Mouse (Mus musculus) left cerebral cortex, adult 2 months (tissue): ENCODE measurements around the gene H13. TPM values are rescaled to one million over a fixed set of nuclear protein-coding genes. Genes with fewer than 3 reads are reported as not detected.
A peak's percentile ranks its signal among the peaks of the same experiment; 100 is the strongest.

Experiments used
- DNase-seq, 2 experiments: peaks; one replicate each; pipeline ENCODE4 v3.0.0; 2021 to 2022; ENCODE audit warnings: low spot score in 2 of 2, mixed read lengths in 1 of 2; ENCODE audit errors: extremely low spot score in 1 of 2
- H3K27ac ChIP-seq: fragments of 200-600 bp; 2 replicates; pipeline ENCODE4 v1.8.1; 2022
- H3K4me3 ChIP-seq: fragments of 200-600 bp; 2 replicates; pipeline ENCODE4 v1.8.1; 2022
- CTCF ChIP-seq: fragments of 200-600 bp; IDR thresholded peaks from 2 replicates; pipeline ENCODE4 v1.8.1; 2022; ENCODE audit warnings: antibody characterized with exemption, mild to moderate bottlenecking, moderate library complexity
- intact Hi-C: fragments of 180-260 bp; cut with DNase I; formaldehyde crosslinking; loops from one replicate; pipeline ENCODE4 v1.15.1; 2025
- long read RNA-seq, 2 experiments: library from polyadenylated mRNA; stranded (forward); transcript quantifications; one replicate each; pipeline ENCODE4 v2.0.0; 2021; ENCODE audit warnings: borderline mapping rate in 2 of 2
- total RNA-seq, 2 experiments: library from RNA; stranded (reverse); gene quantifications; 2 replicates each; pipeline ENCODE4 v1.2.3; 2021

Gene H13
- total RNA-seq, result 10 to 100 TPM; 77.2 to 82.2 TPM
- long read RNA-seq, experiment 1, full-length matches to known transcripts, result 107 of 130 reads
- long read RNA-seq, experiment 1, partial matches to known transcripts, result 5 of 130 reads
- long read RNA-seq, experiment 1, other reads (novel, unspliced or antisense), result 18 of 130 reads
- long read RNA-seq, experiment 2, full-length matches to known transcripts, result 67 of 81 reads
- long read RNA-seq, experiment 2, partial matches to known transcripts, result 3 of 81 reads
- long read RNA-seq, experiment 2, other reads (novel, unspliced or antisense), result 11 of 81 reads

DNA sequence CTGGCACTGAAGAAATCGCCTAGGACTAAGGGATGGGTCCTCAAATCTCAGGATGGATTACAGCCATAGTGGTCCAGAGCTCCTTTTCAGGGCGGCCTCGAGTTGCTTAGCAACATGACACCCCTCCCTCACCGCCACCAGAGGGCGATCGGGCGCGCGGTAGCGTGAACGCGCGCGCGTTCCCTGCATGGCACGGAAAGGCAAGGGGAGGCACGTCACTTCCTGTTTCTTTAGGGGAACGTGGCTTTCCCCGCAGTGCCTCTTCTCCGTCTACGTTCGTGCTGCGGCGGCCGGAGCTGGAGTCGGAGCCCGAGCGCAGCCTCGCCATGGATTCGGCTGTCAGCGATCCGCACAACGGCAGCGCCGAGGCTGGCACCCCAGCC, at the start of gene H13:
H13 (plus strand) TSS at position 206 of the 383 bp plus-strand sequence.
- Histone ChIP-seq H3K4me3 (peak within 1 kb of the TSS; percentile 81), H3K27ac (peak within 1 kb of the TSS; percentile 97)
- DNase-seq, result peak; percentile 91
- peak; percentile 98 for TF ChIP-seq CTCF
- intact Hi-C loops, result no loop called here

DNA sequence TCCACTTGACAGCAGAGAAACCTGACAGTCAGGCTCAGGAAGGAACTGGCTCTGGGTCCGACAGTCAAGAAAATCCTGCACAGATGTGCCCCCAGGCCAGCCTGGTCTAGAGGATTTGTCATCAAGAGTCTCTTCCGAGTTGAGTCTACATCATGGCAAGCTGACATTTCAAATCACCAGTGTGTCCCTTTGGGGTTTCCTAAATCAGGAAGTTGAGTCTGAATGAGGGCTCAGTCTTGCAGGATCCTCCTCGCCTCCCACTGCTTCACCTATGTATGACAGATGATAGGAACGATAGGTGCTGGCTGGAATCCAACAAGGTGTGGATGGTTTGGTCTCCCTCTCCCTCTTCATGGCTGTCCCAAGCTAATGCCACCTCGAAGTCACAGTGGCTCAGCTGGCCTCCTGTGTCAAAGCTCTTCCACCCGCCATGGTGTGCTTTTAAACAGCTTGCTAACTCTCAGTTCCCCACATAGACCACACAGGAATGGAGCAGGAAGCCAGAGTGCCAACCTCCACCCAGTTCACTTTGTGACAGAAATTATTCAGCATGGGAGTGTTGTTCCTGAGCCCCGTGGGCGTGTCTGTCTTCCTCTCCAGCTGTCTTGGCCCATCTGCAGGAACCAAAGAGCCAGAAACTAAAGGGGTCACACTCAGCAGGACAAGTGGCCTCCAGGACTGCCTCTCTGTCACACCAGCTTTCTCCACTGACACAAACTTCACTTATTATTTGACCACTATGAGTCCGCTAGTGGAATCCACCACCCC, 48.7 kb upstream of the H13 start:
- DNase-seq, result peak; percentile 15 to 30
- intact Hi-C loops, result no loop called here
- no peak overlapping the region for H3K27ac ChIP-seq

DNA sequence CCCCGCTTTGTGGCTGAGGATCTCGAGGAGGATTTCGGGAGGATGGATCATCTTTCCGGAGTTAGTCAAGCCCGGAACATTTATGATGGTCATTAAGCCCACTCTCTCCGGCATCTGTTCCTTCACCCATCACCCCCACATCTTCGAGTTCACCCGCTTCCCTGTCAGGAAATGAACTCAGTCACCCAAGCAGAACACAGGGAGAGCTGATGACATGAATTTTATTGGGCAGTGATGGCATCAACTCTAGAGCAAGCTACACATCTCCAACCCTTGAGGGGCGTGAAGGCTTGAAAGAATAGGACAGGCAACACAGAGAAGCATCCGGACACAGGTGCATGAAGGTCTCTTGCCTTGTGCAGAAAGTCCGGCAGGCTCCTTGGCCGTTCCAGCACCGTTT, 47.1 kb upstream of the H13 start:
- DNase-seq, result no peak
- no peak overlapping the region for H3K4me3 ChIP-seq
- intact Hi-C loops, result no loop called here
- no peak overlapping the region for H3K27ac ChIP-seq
- TF ChIP-seq CTCF, result no peak

More for the DNA sequence above, 48.7 kb upstream of the H13 start:
- no peak for TF ChIP-seq CTCF
- no peak overlapping the region for H3K4me3 ChIP-seq

DNA sequence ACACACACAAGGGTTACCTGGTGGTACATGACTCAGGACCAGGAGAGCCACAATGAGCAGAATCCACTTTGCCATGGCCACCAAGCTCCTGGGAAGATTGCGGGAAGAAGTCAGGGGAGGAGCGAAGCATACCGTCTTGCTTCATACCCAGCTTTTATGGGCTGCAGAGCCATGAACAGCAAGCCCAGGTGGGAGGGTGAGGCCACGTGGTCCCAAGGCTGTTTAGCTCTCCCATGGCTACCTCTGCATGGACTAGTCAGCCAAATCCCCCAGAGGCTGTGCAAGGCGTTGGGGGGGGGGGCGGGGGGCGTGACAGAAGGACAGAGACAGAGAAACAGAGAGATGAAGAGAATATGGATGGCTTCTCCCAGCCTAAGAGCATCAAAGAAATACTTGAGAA, 46.3 kb upstream of the H13 start, which contains the start of gene Defb25:
Defb25 (minus strand) TSS at position 101 of the 400 bp plus-strand sequence.
- no peak for TF ChIP-seq CTCF
- Histone ChIP-seq H3K27ac (no peak within 1 kb of the TSS), H3K4me3 (no peak within 1 kb of the TSS)
- intact Hi-C loops, result no loop called here
- no peak for DNase-seq

DNA sequence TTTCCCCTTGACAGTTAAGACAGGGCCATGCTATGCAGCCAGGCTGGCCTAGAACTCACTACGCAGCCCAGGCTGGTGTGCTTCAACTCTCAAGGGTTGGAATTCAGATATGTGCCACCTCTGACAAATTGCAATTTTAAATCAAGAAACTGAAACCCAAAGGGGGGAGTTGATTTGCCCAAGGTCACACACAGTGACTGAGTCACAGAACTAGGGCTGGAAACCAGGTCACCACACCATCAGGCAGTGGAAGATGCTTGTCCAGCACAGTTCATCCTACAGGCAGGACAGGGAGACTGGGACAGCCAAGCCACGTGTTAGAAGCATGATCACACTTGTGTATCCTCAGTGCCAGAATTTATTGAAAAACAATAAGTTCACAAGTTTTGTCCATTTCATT, 44.7 kb upstream of the H13 start:
- intact Hi-C loops, result no loop called here
- DNase-seq, result no peak
- Histone ChIP-seq H3K27ac (no peak overlapping the region), H3K4me3 (no peak overlapping the region)
- no peak for TF ChIP-seq CTCF

DNA sequence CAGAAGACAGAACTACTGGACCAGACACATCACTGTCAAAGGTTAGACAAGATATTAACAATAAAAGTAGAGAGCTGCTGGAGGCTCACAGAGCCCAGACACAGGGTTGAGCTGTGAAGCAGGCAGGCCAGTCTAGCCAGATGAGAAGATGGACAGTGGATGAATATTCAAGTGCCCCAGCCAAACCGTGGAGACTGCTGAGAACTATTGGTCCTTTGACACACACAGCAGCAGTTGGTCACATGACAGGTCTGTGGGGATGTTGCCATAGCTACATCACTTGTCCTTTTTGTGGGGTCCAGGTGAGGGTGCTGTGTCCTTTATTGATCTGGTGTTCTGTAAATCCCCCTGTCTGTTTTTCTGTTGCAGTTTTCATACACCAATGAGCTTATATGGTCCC, 44.0 kb upstream of the H13 start:
- intact Hi-C loops, result no loop called here
- no peak overlapping the region for H3K4me3 ChIP-seq
- no peak overlapping the region for H3K27ac ChIP-seq
- no peak for TF ChIP-seq CTCF
- no peak for DNase-seq

DNA sequence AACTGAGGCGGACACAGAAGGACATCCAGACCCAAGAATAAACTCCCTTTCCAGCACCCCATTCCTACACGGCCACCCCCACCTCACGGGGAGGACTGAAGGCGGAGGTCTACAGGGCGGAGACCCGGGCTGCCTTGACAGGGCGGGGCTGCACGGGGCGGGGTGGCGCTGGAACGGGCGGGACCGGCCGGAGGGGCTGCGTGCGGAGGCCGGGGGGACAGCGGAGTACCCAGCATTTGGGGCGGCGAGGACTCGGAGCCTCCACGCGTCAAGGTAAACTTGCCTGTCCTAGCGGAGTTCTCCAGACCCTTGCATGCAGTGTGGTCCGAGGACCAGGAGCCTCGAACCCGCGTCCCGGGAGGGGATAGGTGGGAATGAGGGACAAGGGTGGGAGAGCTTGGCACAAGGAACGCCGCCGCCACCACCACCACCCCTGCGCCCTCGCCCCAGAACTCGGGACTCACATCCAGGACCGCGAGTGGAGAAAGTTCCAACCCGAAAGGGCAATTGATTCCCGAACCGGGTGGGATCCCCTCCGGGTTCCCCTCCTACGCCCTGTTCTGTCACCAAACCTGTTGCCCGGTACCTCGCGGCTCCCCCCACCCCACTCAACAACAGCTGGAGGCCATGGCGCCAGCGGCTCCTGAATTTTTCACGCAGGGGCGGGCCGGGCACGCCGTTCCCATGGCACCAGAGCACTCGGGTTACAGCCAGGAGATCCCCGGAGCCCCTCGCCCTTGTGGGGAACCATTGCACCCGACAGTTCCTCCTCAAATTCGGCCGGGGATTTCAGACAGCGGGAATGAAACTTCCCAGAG, 42.3 kb upstream of the H13 start, which contains the start of gene Rem1:
Rem1 (plus strand) TSS at position 178 of the 818 bp plus-strand sequence.
- intact Hi-C loops, result no loop called here
- peak within 1 kb of the TSS; percentile 31 for H3K4me3 ChIP-seq
- no peak for DNase-seq
- TF ChIP-seq CTCF, result no peak
- H3K27ac ChIP-seq, result no peak within 1 kb of the TSS

DNA sequence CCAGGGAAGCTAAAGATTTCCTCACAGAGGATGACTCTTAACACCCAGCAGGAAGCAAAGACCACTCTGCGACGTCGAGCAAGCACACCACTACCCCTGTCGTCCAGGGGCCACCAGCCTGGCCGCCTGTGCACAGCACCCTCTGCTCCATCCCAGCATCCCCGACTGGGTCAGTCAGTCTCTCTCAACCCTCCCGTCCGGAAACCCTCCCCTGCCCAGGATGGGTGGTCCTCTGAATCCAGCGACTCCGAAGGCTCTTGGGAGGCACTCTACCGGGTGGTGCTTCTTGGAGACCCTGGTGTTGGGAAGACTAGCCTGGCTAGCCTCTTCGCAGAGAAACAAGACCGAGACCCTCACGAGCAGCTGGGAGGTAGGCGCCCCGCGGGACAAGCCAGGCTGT, 41.2 kb upstream of the H13 start:
- no peak for DNase-seq
- intact Hi-C loops, result no loop called here
- Histone ChIP-seq H3K27ac (no peak overlapping the region), H3K4me3 (no peak overlapping the region)
- TF ChIP-seq CTCF, result no peak

DNA sequence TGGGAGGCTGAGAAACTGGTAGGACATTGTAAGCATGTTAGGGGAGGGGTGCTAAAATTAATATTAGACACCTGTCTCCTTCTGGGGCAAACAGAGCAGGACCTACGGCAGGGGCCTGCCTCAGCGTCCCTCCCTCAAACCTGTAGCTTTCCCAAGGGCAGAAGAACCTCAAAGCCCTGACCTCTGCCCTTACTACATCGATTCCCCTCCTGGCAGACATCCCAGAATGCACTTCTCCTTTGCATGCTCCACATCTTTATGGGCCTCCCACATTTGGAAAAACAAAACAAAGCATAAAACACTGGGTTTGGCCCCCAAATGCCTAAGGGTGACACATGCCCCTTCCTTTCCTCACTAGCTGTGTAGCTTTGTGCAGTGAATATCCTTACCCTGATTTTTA, 40.0 kb upstream of the H13 start:
- intact Hi-C loops, result no loop called here
- no peak overlapping the region for H3K27ac ChIP-seq
- TF ChIP-seq CTCF, result no peak
- no peak for DNase-seq
- H3K4me3 ChIP-seq, result no peak overlapping the region

DNA sequence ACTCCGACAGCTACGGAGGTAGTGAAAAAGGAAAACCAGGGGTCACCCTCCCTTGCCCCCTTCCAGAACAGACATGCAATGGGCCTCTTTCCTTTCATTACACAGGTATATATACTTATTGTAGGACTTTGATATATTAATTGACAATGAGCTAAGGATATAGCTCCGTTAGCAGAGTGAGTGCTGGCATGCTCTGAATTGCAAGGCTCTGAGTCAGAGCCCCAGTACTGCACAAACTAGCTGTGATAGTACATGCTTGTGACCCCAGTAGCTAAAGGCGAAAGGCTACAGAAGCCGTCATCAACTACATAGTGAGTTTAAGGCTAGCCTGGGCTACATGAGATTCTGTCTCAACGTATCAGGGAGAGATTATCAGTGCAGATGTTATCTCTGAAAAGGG, 39.4 kb upstream of the H13 start:
- TF ChIP-seq CTCF, result no peak

DNA sequence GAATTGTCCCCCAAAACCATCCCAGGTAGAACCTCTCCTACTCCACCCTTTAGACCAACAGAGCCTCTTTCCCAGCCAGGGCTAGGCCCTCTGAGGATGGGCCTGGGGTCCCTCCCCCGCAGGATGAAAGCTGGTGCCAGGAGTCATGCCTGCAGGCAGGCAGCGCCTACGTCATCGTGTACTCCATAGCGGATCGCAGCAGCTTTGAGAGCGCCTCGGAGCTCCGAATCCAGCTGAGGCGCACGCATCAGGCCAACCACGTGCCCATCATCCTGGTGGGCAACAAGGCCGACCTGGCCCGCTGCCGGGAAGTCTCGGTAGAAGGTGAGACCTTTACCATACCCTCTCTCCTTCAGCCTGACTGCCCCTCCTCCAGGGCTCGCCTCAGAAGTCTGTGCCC, 35.9 kb upstream of the H13 start:
- Histone ChIP-seq H3K27ac (no peak overlapping the region), H3K4me3 (no peak overlapping the region)
- TF ChIP-seq CTCF, result no peak
- intact Hi-C loops, result no loop called here
- DNase-seq, result no peak

More for the DNA sequence above, 39.4 kb upstream of the H13 start:
- intact Hi-C loops, result no loop called here
- Histone ChIP-seq H3K4me3 (no peak overlapping the region), H3K27ac (no peak overlapping the region)
- no peak for DNase-seq

DNA sequence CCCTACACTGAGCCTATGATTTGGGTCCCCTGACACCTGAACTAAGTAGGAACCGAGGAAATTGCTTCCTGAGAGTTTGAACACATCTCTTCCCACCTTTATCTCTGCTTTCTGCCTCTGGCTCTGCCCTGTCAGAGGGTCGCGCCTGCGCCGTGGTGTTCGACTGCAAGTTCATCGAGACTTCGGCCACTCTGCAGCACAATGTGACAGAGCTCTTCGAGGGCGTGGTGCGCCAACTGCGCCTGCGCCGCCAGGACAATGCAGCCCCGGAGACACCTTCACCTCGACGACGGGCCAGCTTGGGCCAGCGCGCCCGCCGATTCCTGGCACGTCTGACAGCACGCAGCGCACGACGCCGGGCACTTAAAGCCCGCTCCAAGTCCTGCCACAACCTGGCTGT, 35.0 kb upstream of the H13 start:
- no peak overlapping the region for H3K4me3 ChIP-seq
- intact Hi-C loops, result no loop called here
- no peak for TF ChIP-seq CTCF
- no peak for DNase-seq
- no peak overlapping the region for H3K27ac ChIP-seq
